ENCODE assay signal across 10 mouse cellular contexts in genomic region chr16:38636682-38637081, GRCm38 (mm10).
DNase-seq lines count a peak whose midpoint lies in the region; ATAC-seq lines count a peak whose summit lies in the region.
"Had no signal": no experiment of that assay in that cellular context is flagged by ENCODE, and none has a peak within 500 bp of the region (broad histone marks: within the 10 kb centered on the region; RNA-seq: fewer than 3 reads in every experiment).

No protein-coding gene starts in this region.

- H3K4me2 ChIP-seq in heart, embryonic 14.5 days (ENCODE audit: low read length) = no peak overlapping the region

- no peaks in the 10 kb centered on the region for H3K9me3 ChIP-seq in heart, embryonic 14.5 days (ENCODE audit: control insufficient read depth, low read length)

- H3K4me1 ChIP-seq in heart, embryonic 14.5 days (ENCODE audit: control insufficient read depth in 2 of 2, insufficient read depth in 2 of 2, low read length in 2 of 2) = peaks cover 4 to 14% of the 10 kb centered on the region in 2 experiments; a peak in 3 of 4 replicates

- DNase-seq in heart, adult 9 months (ENCODE audit: low spot score in 2 of 2) = no peak
- DNase-seq in CD4-positive, CD25-positive, alpha-beta regulatory T cell, adult 2 months (ENCODE audit: low read depth, low spot score) = peak; percentile 66
- DNase-seq in embryo, embryonic 9.5 days (ENCODE audit: extremely low spot score) = peak; percentile 38
- no peak for DNase-seq in right cerebral cortex, adult 2 months (ENCODE audit: low spot score in 2 of 2)
- DNase-seq in left cerebral cortex, adult 11 months (ENCODE audit: low spot score) = no peak
- no peak for DNase-seq in layer of hippocampus, adult 11-12 months (ENCODE audit: low spot score)
- DNase-seq: kidney, postnatal 25 days had no signal

- H3K36me3 ChIP-seq in heart, embryonic 14.5 days (ENCODE audit: control insufficient read depth, insufficient read depth, low read length) = peaks cover 77% of the 10 kb centered on the region

- 58% methylated on average over 9 of the region's 9 CpGs for WGBS in heart, embryonic 14.5 days

- peak overlapping the region; percentile 33 to 49; a peak in 3 of 4 replicates for H3K27ac ChIP-seq in heart, embryonic 14.5 days (replicated peaks in 1 of 2; ENCODE audit: control insufficient read depth in 1 of 2, insufficient read depth in 1 of 2, low read depth in 2 of 2, low read length in 2 of 2)
- H3K27ac ChIP-seq: liver, embryonic 14.5 days had no signal

- no peak for ATAC-seq in heart, embryonic 14.5 days (ENCODE audit: insufficient number of reproducible peaks, insufficient read depth, low FRiP score, low read depth)
- peak; percentile 79 for ATAC-seq in megakaryocyte progenitor cell, adult 5-6 weeks (replicated peaks; ENCODE audit: poor library complexity)

- no peaks in the 10 kb centered on the region for H3K27me3 ChIP-seq in heart, embryonic 14.5 days (ENCODE audit: control insufficient read depth, insufficient read depth, low read length)

- H3K9ac ChIP-seq in heart, embryonic 14.5 days (ENCODE audit: low read length) = no peak overlapping the region
- H3K9ac ChIP-seq: liver, embryonic 14.5 days had no signal

- H3K4me3 ChIP-seq in heart, embryonic 14.5 days (ENCODE audit: control insufficient read depth in 1 of 2, insufficient read depth in 1 of 2, low read depth in 1 of 2, low read length in 2 of 2) = no peak overlapping the region

Comparison
In these comparisons a context has a peak if more than half of its experiments do, and no peak if none do; other contexts are left out.
1. DNase-seq: peak in CD4-positive, CD25-positive, alpha-beta regulatory T cell, adult 2 months (single experiment) and embryo, embryonic 9.5 days (single experiment); none in heart, adult 9 months (0 of 2), right cerebral cortex, adult 2 months (0 of 2), left cerebral cortex, adult 11 months (single experiment) and layer of hippocampus, adult 11-12 months (single experiment).